Mouse (Mus musculus) testis, postnatal 14 days (tissue): ENCODE measurements around the gene Smim8.

Experiments
- DNase-seq: peaks from one replicate; pipeline ENCODE4 v3.0.0; 2021; ENCODE audit warnings: low spot score

Gene Smim8

DNA sequence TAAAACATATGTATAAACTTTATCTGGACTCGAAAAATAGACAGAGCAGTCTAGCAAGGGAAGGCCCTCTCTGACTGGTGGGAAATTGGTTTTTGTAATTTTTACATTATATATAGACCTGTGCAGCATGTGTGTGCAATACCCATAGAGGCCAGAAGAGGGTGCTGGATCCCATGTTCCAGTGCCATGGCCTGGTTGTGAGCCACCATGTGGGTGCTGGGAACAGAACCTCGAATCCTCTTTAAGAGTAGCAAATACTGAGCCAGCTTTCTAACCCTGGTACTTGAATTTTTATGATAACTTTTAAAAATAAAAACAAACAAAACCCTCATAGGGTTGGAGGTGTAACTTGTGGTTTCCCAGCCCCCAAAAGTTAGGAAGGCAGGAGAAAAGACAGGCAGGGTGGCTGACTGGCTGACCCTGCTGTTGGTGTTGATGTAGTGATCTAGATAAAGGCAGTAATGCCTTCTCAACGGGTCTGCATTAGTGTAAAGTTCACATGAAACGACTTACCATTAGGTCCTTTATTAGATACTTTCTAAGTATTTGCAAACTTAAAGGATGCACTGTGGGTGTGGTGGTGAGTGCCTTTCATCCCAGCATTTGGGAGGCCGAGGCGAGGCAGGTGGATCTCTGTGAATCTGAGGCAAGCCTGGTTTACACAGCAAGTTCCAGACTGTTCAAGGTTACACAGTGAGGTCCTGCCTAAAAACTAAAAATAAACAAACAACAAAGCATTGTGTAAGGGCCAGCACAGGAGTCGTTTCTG, 57.9 kb downstream of the Smim8 start:
- DNase-seq, result no peak

DNA sequence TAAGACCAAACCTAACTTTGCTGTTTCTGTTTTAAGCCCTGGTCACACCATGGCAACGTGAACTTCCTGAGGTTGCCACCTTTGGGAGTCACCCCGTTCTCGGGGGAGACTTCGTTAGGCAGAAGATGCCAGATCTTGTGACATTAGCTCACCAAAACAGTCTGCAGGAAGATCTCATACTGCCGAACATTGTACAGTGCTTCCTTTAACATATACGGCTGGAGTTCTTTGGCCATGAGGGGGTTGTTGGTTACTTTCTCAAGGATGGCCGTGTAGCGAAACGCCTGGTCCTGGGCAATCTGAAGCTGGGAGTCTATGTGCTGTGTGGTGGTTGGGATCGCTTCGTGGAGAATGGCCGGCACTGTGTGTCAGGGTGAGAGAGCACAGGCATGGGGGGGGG, 58.8 kb downstream of the Smim8 start:
- DNase-seq, result no peak
